Mouse (Mus musculus) CH12.LX (cell line): Measurements from ENCODE around the gene Pdlim5. TPM values are rescaled to one million over a fixed set of nuclear protein-coding genes. Genes with fewer than 3 reads are reported as not detected.

Experiments used
- DNase-seq: peaks from one replicate; pipeline ENCODE4 v3.0.0-alpha.2; 2013; ENCODE audit errors: extremely low read depth
- H3K27ac ChIP-seq: 2 replicates; pipeline ENCODE4 v1.5.1; 2012; ENCODE audit warnings: low read depth, mild to moderate bottlenecking, control low read depth, moderate library complexity; ENCODE audit not compliant: insufficient read depth
- H3K27me3 ChIP-seq: replicated peaks from 2 replicates; pipeline ENCODE3; 2012; ENCODE audit warnings: inconsistent platforms
- H3K36me3 ChIP-seq, 2 experiments: replicated peaks in 1 of 2; 2 replicates each; pipeline versions ENCODE3 to v1.6.1; 2012; ENCODE audit warnings: inconsistent platforms in 1 of 2, low read length in 1 of 2, mild to moderate bottlenecking in 1 of 2, mixed read lengths in 1 of 2, moderate library complexity in 1 of 2; ENCODE audit not compliant: control insufficient read depth in 1 of 2, insufficient read depth in 1 of 2
- H3K4me1 ChIP-seq, 2 experiments: 2 replicates each; pipeline ENCODE4 v1.6.1; 2012; ENCODE audit warnings: inconsistent platforms in 1 of 2, moderate library complexity in 1 of 2; ENCODE audit not compliant: insufficient read depth in 2 of 2, control insufficient read depth in 1 of 2
- H3K4me2 ChIP-seq: 2 replicates; pipeline ENCODE4 v1.6.1; 2012; ENCODE audit warnings: low read depth, mild to moderate bottlenecking, control low read depth; ENCODE audit not compliant: poor library complexity, insufficient read depth, severe bottlenecking
- H3K4me3 ChIP-seq, 3 experiments: fragments of 150-350 bp in 1 of 3; sonication (generic) in 1 of 3; replicated peaks in 1 of 3; 2 replicates each; pipeline versions ENCODE3 to v1.5.1; 2011 to 2012; ENCODE audit warnings: low read depth in 2 of 3, low read length in 2 of 3, mild to moderate bottlenecking in 2 of 3, moderate library complexity in 2 of 3, control low read depth in 1 of 3, improper control_type of control experiment in 1 of 3, inconsistent platforms in 1 of 3, mixed read lengths in 1 of 3; ENCODE audit not compliant: poor library complexity in 1 of 3
- H3K79me2 ChIP-seq: replicated peaks from 2 replicates; pipeline ENCODE4 v1.6.1; 2012; ENCODE audit warnings: mild to moderate bottlenecking, moderate library complexity; ENCODE audit not compliant: control insufficient read depth, poor library complexity, insufficient read depth, severe bottlenecking; ENCODE audit errors: extremely low read depth
- H3K9ac ChIP-seq: 2 replicates; pipeline ENCODE4 v1.6.1; 2012; ENCODE audit warnings: low read depth, mild to moderate bottlenecking, control low read depth, moderate library complexity; ENCODE audit not compliant: insufficient read depth
- H3K9me3 ChIP-seq: replicated peaks from 2 replicates; pipeline ENCODE3; 2012; ENCODE audit warnings: low read length, inconsistent platforms, mixed read lengths
- BHLHE40 ChIP-seq: IDR thresholded peaks from 2 replicates; pipeline ENCODE4 v1.6.1; 2011; ENCODE audit warnings: mild to moderate bottlenecking, low read depth, low read length, improper control_type of control experiment
- CHD1 ChIP-seq: IDR thresholded peaks from 2 replicates; pipeline ENCODE4 v1.6.1; 2012; ENCODE audit warnings: low read depth, low read length, improper control_type of control experiment, inconsistent platforms
- CHD2 ChIP-seq: IDR thresholded peaks from 2 replicates; pipeline ENCODE4 v1.6.1; 2011; ENCODE audit warnings: low read length, improper control_type of control experiment
- CTCF ChIP-seq, 2 experiments: IDR thresholded peaks in 1 of 2; conservative IDR thresholded peaks in 1 of 2; 2 replicates each; pipeline ENCODE4 v1.5.1; 2011 to 2012; ENCODE audit warnings: low read depth in 2 of 2, low read length in 2 of 2, improper control_type of control experiment in 1 of 2, inconsistent platforms in 1 of 2, mild to moderate bottlenecking in 1 of 2, moderate library complexity in 1 of 2
- E2F4 ChIP-seq: IDR thresholded peaks from 2 replicates; pipeline ENCODE4 v1.6.1; 2011; ENCODE audit warnings: low read depth, low read length, improper control_type of control experiment; ENCODE audit not compliant: insufficient replicate concordance
- ELF1 ChIP-seq: IDR thresholded peaks from 2 replicates; pipeline ENCODE4 v1.6.1; 2014; ENCODE audit warnings: low read depth, mild to moderate bottlenecking, inconsistent platforms, low read length, improper control_type of control experiment
- EP300 ChIP-seq: IDR thresholded peaks from 2 replicates; pipeline ENCODE4 v1.6.1; 2011; ENCODE audit warnings: low read length, improper control_type of control experiment
- ETS1 ChIP-seq: conservative IDR thresholded peaks from 2 replicates; pipeline ENCODE4 v1.6.1; 2012; ENCODE audit warnings: low read depth, mild to moderate bottlenecking, inconsistent platforms, low read length, improper control_type of control experiment, moderate library complexity
- GABPA ChIP-seq: IDR thresholded peaks from 2 replicates; pipeline ENCODE4 v1.6.1; 2012; ENCODE audit warnings: low read depth, low read length, improper control_type of control experiment, inconsistent platforms; ENCODE audit not compliant: insufficient replicate concordance
- HCFC1 ChIP-seq: IDR thresholded peaks from 2 replicates; pipeline ENCODE4 v1.6.1; 2012; ENCODE audit warnings: low read depth, mild to moderate bottlenecking, inconsistent platforms, low read length, improper control_type of control experiment
- IRF4 ChIP-seq: IDR thresholded peaks from 2 replicates; pipeline ENCODE4 v1.6.1; 2014; ENCODE audit warnings: low read depth, mild to moderate bottlenecking, inconsistent platforms, low read length, improper control_type of control experiment
- JUN ChIP-seq: IDR thresholded peaks from 2 replicates; pipeline ENCODE4 v1.6.1; 2011; ENCODE audit warnings: low read depth, mild to moderate bottlenecking, low read length, improper control_type of control experiment, moderate library complexity; ENCODE audit not compliant: insufficient read depth
- JUND ChIP-seq: conservative IDR thresholded peaks from 2 replicates; pipeline ENCODE4 v1.6.1; 2011; ENCODE audit warnings: low read depth, low read length, improper control_type of control experiment
- KAT2A ChIP-seq: IDR thresholded peaks from 2 replicates; pipeline ENCODE4 v1.6.1; 2012; ENCODE audit warnings: low read length, improper control_type of control experiment, inconsistent platforms; ENCODE audit not compliant: insufficient replicate concordance
- MAFK ChIP-seq: IDR thresholded peaks from 2 replicates; pipeline ENCODE4 v1.6.1; 2011; ENCODE audit warnings: low read length, improper control_type of control experiment; ENCODE audit not compliant: insufficient replicate concordance
- MAX ChIP-seq: IDR thresholded peaks from 2 replicates; pipeline ENCODE4 v1.6.1; 2011; ENCODE audit warnings: low read length, improper control_type of control experiment
- MAZ ChIP-seq: IDR thresholded peaks from 2 replicates; pipeline ENCODE4 v1.6.1; 2012; ENCODE audit warnings: low read depth, mild to moderate bottlenecking, inconsistent platforms, low read length, improper control_type of control experiment, moderate library complexity
- MEF2A ChIP-seq: IDR thresholded peaks from 2 replicates; pipeline ENCODE4 v1.6.1; 2014; ENCODE audit warnings: low read depth, mild to moderate bottlenecking, inconsistent platforms, low read length, improper control_type of control experiment, borderline replicate concordance
- MXI1 ChIP-seq: IDR thresholded peaks from 2 replicates; pipeline ENCODE4 v1.6.1; 2011; ENCODE audit warnings: mild to moderate bottlenecking, low read depth, low read length, improper control_type of control experiment
- MYC ChIP-seq: IDR thresholded peaks from 2 replicates; pipeline ENCODE4 v1.6.1; 2011; ENCODE audit warnings: low read depth, mild to moderate bottlenecking, improper control_type of control experiment, low read length
- NELFE ChIP-seq: IDR thresholded peaks from 2 replicates; pipeline ENCODE4 v1.6.1; 2011; ENCODE audit warnings: low read depth, low read length, improper control_type of control experiment
- NRF1 ChIP-seq: IDR thresholded peaks from 2 replicates; pipeline ENCODE4 v1.6.1; 2014; ENCODE audit warnings: low read depth, mild to moderate bottlenecking, inconsistent platforms, low read length, improper control_type of control experiment, moderate library complexity
- PAX5 ChIP-seq: IDR thresholded peaks from 2 replicates; pipeline ENCODE4 v1.6.1; 2012; ENCODE audit warnings: low read length, inconsistent platforms, mixed read lengths
- POLR2A ChIP-seq: IDR thresholded peaks from 2 replicates; pipeline ENCODE4 v1.6.1; 2011; ENCODE audit warnings: low read depth, mild to moderate bottlenecking, improper control_type of control experiment, low read length
- POLR2AphosphoS2 ChIP-seq: IDR thresholded peaks from 2 replicates; pipeline ENCODE4 v1.6.1; 2011; ENCODE audit warnings: low read depth, low read length, improper control_type of control experiment
- RAD21 ChIP-seq: IDR thresholded peaks from 2 replicates; pipeline ENCODE4 v1.6.1; 2011; ENCODE audit warnings: low read depth, mild to moderate bottlenecking, low read length, improper control_type of control experiment, moderate library complexity
- RCOR1 ChIP-seq: conservative IDR thresholded peaks from 2 replicates; pipeline ENCODE4 v1.6.1; 2012; ENCODE audit warnings: low read depth, mild to moderate bottlenecking, inconsistent platforms, low read length, improper control_type of control experiment
- SIN3A ChIP-seq: IDR thresholded peaks from 2 replicates; pipeline ENCODE4 v1.6.1; 2012; ENCODE audit warnings: low read length, improper control_type of control experiment, inconsistent platforms
- SMC3 ChIP-seq: IDR thresholded peaks from 2 replicates; pipeline ENCODE4 v1.6.1; 2011; ENCODE audit warnings: low read depth, low read length, improper control_type of control experiment
- TBP ChIP-seq: conservative IDR thresholded peaks from 2 replicates; pipeline ENCODE4 v1.6.1; 2011; ENCODE audit warnings: low read depth, low read length, improper control_type of control experiment
- TCF12 ChIP-seq: IDR thresholded peaks from 2 replicates; pipeline ENCODE4 v1.6.1; 2014; ENCODE audit warnings: low read depth, mild to moderate bottlenecking, inconsistent platforms, low read length, improper control_type of control experiment
- UBTF ChIP-seq: IDR thresholded peaks from 2 replicates; pipeline ENCODE4 v1.6.1; 2012; ENCODE audit warnings: low read depth, mild to moderate bottlenecking, inconsistent platforms, low read length, improper control_type of control experiment, moderate library complexity
- USF1 ChIP-seq: IDR thresholded peaks from 2 replicates; pipeline ENCODE4 v1.6.1; 2014; ENCODE audit warnings: low read depth, mild to moderate bottlenecking, inconsistent platforms, low read length, improper control_type of control experiment
- USF2 ChIP-seq: conservative IDR thresholded peaks from 2 replicates; pipeline ENCODE4 v1.6.1; 2011; ENCODE audit warnings: low read depth, low read length, improper control_type of control experiment
- ZC3H11A ChIP-seq: IDR thresholded peaks from 2 replicates; pipeline ENCODE4 v1.6.1; 2012; ENCODE audit warnings: low read depth, mild to moderate bottlenecking, inconsistent platforms, low read length, improper control_type of control experiment
- ZKSCAN1 ChIP-seq: IDR thresholded peaks from 2 replicates; pipeline ENCODE4 v1.6.1; 2012; ENCODE audit warnings: low read depth, inconsistent platforms, low read length, improper control_type of control experiment, borderline replicate concordance
- ZMIZ1 ChIP-seq: IDR thresholded peaks from 2 replicates; pipeline ENCODE4 v1.6.1; 2012; ENCODE audit warnings: low read depth, mild to moderate bottlenecking, inconsistent platforms, low read length, improper control_type of control experiment
- ZNF384 ChIP-seq: IDR thresholded peaks from 2 replicates; pipeline ENCODE4 v1.6.1; 2012; ENCODE audit warnings: low read depth, low read length, improper control_type of control experiment, inconsistent platforms
- dilution Hi-C: fragments of 300-500 bp; cut with MboI; formaldehyde crosslinking; loops from 2 replicates; pipeline ENCODE4 v1.14.3; 2020; ENCODE audit warnings: low sequenced_read_pairs; ENCODE audit not compliant: extremely low pct_unique_long_range_greater_than_20kb, extremely low pct_ligation_motif_present
- in situ Hi-C: fragments of 300-500 bp; cut with MboI; formaldehyde crosslinking; loops from 3 replicates; pipeline ENCODE4 v1.14.3; 2019; ENCODE audit warnings: low sequenced_read_pairs, low pct_ligation_motif_present, low pct_unique_long_range_greater_than_20kb, mixed read lengths
- polyA plus RNA-seq: library from polyadenylated mRNA; unstranded; fragments of >175 nt; gene quantifications from 2 replicates; pipeline ENCODE4 v1.2.1, GENCODE M21; 2012; ENCODE audit warnings: low read depth; ENCODE audit not compliant: insufficient read length
- total RNA-seq, 2 experiments: library from RNA; depleted of rRNA; stranded (reverse); fragments of 300-350 nt in 1 of 2; fragments of >200 nt in 1 of 2; gene quantifications; 2 replicates each; pipeline ENCODE4 v1.2.3; 2012 to 2014

The Pdlim5 gene
- total and polyA plus RNA-seq, 3 experiments, result 22.0 to 24.6 (median 22.8) TPM

GRCm38 (mm10) chr3:142356661-142357060 is 38.8 kb downstream of the Pdlim5 start:
- peaks cover 0 to 4% of the 10 kb centered on the region in 2 experiments for H3K36me3 ChIP-seq
- no peaks in the 10 kb centered on the region for H3K9me3 ChIP-seq
- H3K27ac ChIP-seq, result no peak overlapping the region
- no peak overlapping the region; the same call in 1 of the 2 replicates for H3K9ac ChIP-seq
- H3K4me1 ChIP-seq, result peaks cover 9 to 38% of the 10 kb centered on the region in 2 experiments; a peak in 3 of 4 replicates
- H3K27me3 ChIP-seq, result no peaks in the 10 kb centered on the region
- peak; percentile 93 for TF ChIP-seq RCOR1
- TF ChIP-seq POLR2AphosphoS2, result no peak
- TF ChIP-seq UBTF, result no peak
- TF ChIP-seq JUN, result peak; percentile 91
- TF ChIP-seq ZKSCAN1, result no peak
- no peak for TF ChIP-seq USF2
- TF ChIP-seq MYC, result peak; percentile 73; the same call in 1 of the 2 replicates
- TF ChIP-seq MXI1, result no peak
- peak; percentile 85 for TF ChIP-seq MEF2A
- TF ChIP-seq IRF4, result peak; percentile 97
- peak; percentile 96 for TF ChIP-seq JUND
- 0 out of 2 replicates have a peak, but pooled peaks have one; percentile 23 for TF ChIP-seq POLR2A
- no peak for TF ChIP-seq KAT2A
- TF ChIP-seq ETS1, result peak; percentile 77
- TF ChIP-seq MAX, result no peak
- TF ChIP-seq SMC3, result no peak
- TF ChIP-seq CHD2, result 0 out of 2 replicates have a peak, but pooled peaks have one; percentile 62
- TF ChIP-seq HCFC1, result peak; percentile 29; the same call in 1 of the 2 replicates
- peak; percentile 14 for TF ChIP-seq RAD21
- TF ChIP-seq NELFE, result no peak
- no peak for TF ChIP-seq CHD1
- no peak for TF ChIP-seq E2F4
- no peak for TF ChIP-seq ZC3H11A
- no peak for TF ChIP-seq ZMIZ1
- no peak for TF ChIP-seq NRF1
- TF ChIP-seq MAFK, result peak; percentile 92
- no peak for TF ChIP-seq PAX5
- TF ChIP-seq TCF12, result peak; percentile 97
- 0 out of 2 replicates have a peak, but pooled peaks have one; percentile 16 for TF ChIP-seq TBP
- no peak for TF ChIP-seq CTCF (conservative IDR thresholded peaks at IDR 0.05 in 1 of 2, IDR thresholded peaks at IDR 0.05 in 1 of 2; ENCODE audit: low read depth in 2 of 2, low read length in 2 of 2)
- no peak for TF ChIP-seq ELF1
- TF ChIP-seq GABPA, result no peak
- TF ChIP-seq MAZ, result no peak
- TF ChIP-seq BHLHE40, result peak; percentile 85
- no peak for TF ChIP-seq USF1
- TF ChIP-seq SIN3A, result peak; percentile 85
- peak; percentile 99 for TF ChIP-seq EP300
- TF ChIP-seq ZNF384, result peak; percentile 63
- H3K79me2 ChIP-seq, result no peaks in the 10 kb centered on the region
- dilution Hi-C loops (no loop called here), in situ Hi-C loops (no loop called here)
- peak; percentile 96 for DNase-seq
- no peak overlapping the region for H3K4me3 ChIP-seq
- peak overlapping the region; percentile 82 for H3K4me2 ChIP-seq
